22 mouse cellular contexts compared by ENCODE assay signal in the genomic region with DNA sequence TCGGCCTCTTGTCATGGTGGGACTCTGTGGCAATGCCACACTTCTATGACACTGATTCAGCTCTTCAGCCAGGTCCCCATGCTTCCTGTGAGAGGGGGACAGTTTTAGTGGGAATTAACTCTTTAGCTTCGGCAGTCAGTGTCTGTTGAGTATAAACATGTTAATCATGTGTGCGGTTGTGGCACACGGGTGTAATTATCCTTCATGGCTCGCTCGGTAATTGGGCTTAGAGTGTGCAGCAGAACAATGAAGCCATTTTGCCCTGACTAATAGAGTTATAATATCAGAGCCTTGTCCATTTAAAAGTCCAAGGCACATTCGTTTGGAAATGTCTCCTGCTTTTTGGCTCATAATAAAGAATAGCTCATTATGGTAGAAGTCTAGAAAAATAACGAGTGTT.
DNase-seq lines count a peak whose midpoint lies in the region; ATAC-seq and TF ChIP-seq lines count a peak whose summit lies in the region.
"Had no signal": no experiment of that assay in that cellular context is flagged by ENCODE, and none has a peak within 500 bp of the region (broad histone marks: within the 10 kb centered on the region; RNA-seq: fewer than 3 reads in every experiment).

No protein-coding gene starts in this region.

- TF ChIP-seq CTCF in forebrain, postnatal 0 days (IDR thresholded peaks at IDR 0.05; ENCODE audit: low read depth): no peak
- no peak for TF ChIP-seq CTCF in brain, embryonic 14.5 days (IDR thresholded peaks at IDR 0.05; ENCODE audit: borderline replicate concordance, extremely low read depth, insufficient read depth, insufficient read length)

- H3K4me2 ChIP-seq in forebrain, embryonic 12.5 days: no peak overlapping the region
- H3K4me2 ChIP-seq in forebrain, postnatal 0 days (ENCODE audit: low read depth): no peak overlapping the region
- no peak overlapping the region for H3K4me2 ChIP-seq in heart, embryonic 15.5 days
- H3K4me2 ChIP-seq: hindbrain, embryonic 12.5 days; intestine, embryonic 15.5 days; liver, embryonic 15.5 days; neural tube, embryonic 13.5 days had no signal

- no peaks in the 10 kb centered on the region for H3K36me3 ChIP-seq in forebrain, embryonic 12.5 days (replicated peaks)
- H3K36me3 ChIP-seq in forebrain, postnatal 0 days (ENCODE audit: insufficient read depth): no peaks in the 10 kb centered on the region
- H3K36me3 ChIP-seq in heart, embryonic 15.5 days: no peaks in the 10 kb centered on the region
- H3K36me3 ChIP-seq: G1E; hindbrain, embryonic 12.5 days; intestine, embryonic 15.5 days; liver, embryonic 15.5 days; midbrain, embryonic 12.5 days; neural tube, embryonic 13.5 days had no signal

- H3K9me3 ChIP-seq in forebrain, embryonic 12.5 days: no peaks in the 10 kb centered on the region
- H3K9me3 ChIP-seq in forebrain, postnatal 0 days (ENCODE audit: low read length): no peaks in the 10 kb centered on the region
- H3K9me3 ChIP-seq in heart, embryonic 15.5 days (replicated peaks): no peaks in the 10 kb centered on the region
- H3K9me3 ChIP-seq: hindbrain, embryonic 12.5 days; intestine, embryonic 15.5 days; liver, embryonic 15.5 days; midbrain, embryonic 12.5 days; neural tube, embryonic 13.5 days had no signal

- ATAC-seq in forebrain, embryonic 12.5 days (ENCODE audit: low FRiP score): peak; percentile 51; the same call in 1 of the 2 replicates
- ATAC-seq in forebrain, postnatal 0 days: no peak
- ATAC-seq in heart, embryonic 15.5 days (replicated peaks; ENCODE audit: insufficient number of reproducible peaks, insufficient read depth, low FRiP score, low read depth): no peak
- no peak for ATAC-seq in inflammation-experienced regulatory T-cells, adult 6 months
- ATAC-seq: intestine, embryonic 15.5 days had no signal

- 22% methylated on average over 8 of the region's 8 CpGs for WGBS in forebrain, embryonic 12.5 days
- WGBS in forebrain, postnatal 0 days: 21% methylated on average over 8 of the region's 8 CpGs
- WGBS in heart, embryonic 15.5 days: 76% methylated on average over 8 of the region's 8 CpGs

- intact Hi-C loops in heart, postnatal 36 days (cut with DNase I): no loop called here

- H3K27ac ChIP-seq in forebrain, embryonic 12.5 days: no peak overlapping the region
- H3K27ac ChIP-seq in forebrain, postnatal 0 days (ENCODE audit: low read depth, low read length): no peak overlapping the region
- H3K27ac ChIP-seq in heart, embryonic 15.5 days: peak overlapping the region; percentile 12; the same call in 1 of the 2 replicates
- H3K27ac ChIP-seq: gastrocnemius, adult 2 months; hindbrain, embryonic 12.5 days; intestine, embryonic 15.5 days; liver, embryonic 15.5 days; macrophage; neural tube, embryonic 13.5 days had no signal

- peaks cover 44% of the 10 kb centered on the region for H3K4me1 ChIP-seq in forebrain, embryonic 12.5 days
- H3K4me1 ChIP-seq in forebrain, postnatal 0 days (ENCODE audit: insufficient read depth): peaks cover 13% of the 10 kb centered on the region
- peaks cover 57% of the 10 kb centered on the region for H3K4me1 ChIP-seq in heart, embryonic 15.5 days (replicated peaks)

- H3K9ac ChIP-seq in forebrain, embryonic 12.5 days: no peak overlapping the region
- H3K9ac ChIP-seq in forebrain, postnatal 0 days: no peak overlapping the region
- no peak overlapping the region for H3K9ac ChIP-seq in heart, embryonic 15.5 days
- H3K9ac ChIP-seq: hindbrain, embryonic 12.5 days; intestine, embryonic 15.5 days; liver, embryonic 15.5 days; midbrain, embryonic 12.5 days; neural tube, embryonic 13.5 days had no signal

- TF ChIP-seq POLR2A in brain, embryonic 14.5 days (IDR thresholded peaks at IDR 0.05; ENCODE audit: borderline replicate concordance, extremely low read depth, insufficient read depth, insufficient read length, poor library complexity, severe bottlenecking): no peak

- no peak for DNase-seq in forebrain, postnatal 0 days
- no peak for DNase-seq in heart, postnatal 36 days
- DNase-seq in brain, embryonic 14.5 days (ENCODE audit: low read depth): peak; percentile 70
- peak; percentile 84 for DNase-seq in retina, embryonic 14.5 days (ENCODE audit: low spot score)
- DNase-seq in cerebellum, adult 18-20 months: no peak
- DNase-seq: adrenal gland, postnatal 25 days; cerebellum, adult 2 months; gastrocnemius, adult 2 months; kidney, adult 9 months; kidney, postnatal 4 days; thymus, adult 2 months had no signal

- H3K4me3 ChIP-seq in forebrain, embryonic 12.5 days (replicated peaks): no peak overlapping the region
- H3K4me3 ChIP-seq in forebrain, postnatal 0 days (ENCODE audit: low read depth, low read length): no peak overlapping the region
- H3K4me3 ChIP-seq in heart, embryonic 15.5 days: no peak overlapping the region
- H3K4me3 ChIP-seq: erythroblast, embryonic 14.5 days; gastrocnemius, adult 2 months; hindbrain, embryonic 12.5 days; intestine, embryonic 15.5 days; liver, embryonic 15.5 days; midbrain, embryonic 12.5 days; neural tube, embryonic 13.5 days had no signal

- peaks cover 35% of the 10 kb centered on the region for H3K27me3 ChIP-seq in forebrain, embryonic 12.5 days
- H3K27me3 ChIP-seq in forebrain, postnatal 0 days (ENCODE audit: insufficient read depth, low read length): no peaks in the 10 kb centered on the region; the same call in none of the 2 replicates
- H3K27me3 ChIP-seq in heart, embryonic 15.5 days: no peaks in the 10 kb centered on the region
- H3K27me3 ChIP-seq: intestine, embryonic 15.5 days had no signal

Comparison
In these comparisons a context has a peak if more than half of its experiments do, and no peak if none do; other contexts are left out.
1. DNase-seq: peak in brain, embryonic 14.5 days (single experiment) and retina, embryonic 14.5 days (single experiment); none in forebrain, postnatal 0 days (single experiment), heart, postnatal 36 days (0 of 2) and cerebellum, adult 18-20 months (0 of 2).